Mouse (Mus musculus) MEL (cell line): Measurements from ENCODE around the gene Gucy1b1. TPM values are rescaled to one million over a fixed set of nuclear protein-coding genes. Genes with fewer than 3 reads are reported as not detected.

ENCODE experiments used
- DNase-seq: peaks from one replicate; pipeline ENCODE4 v3.0.0; 2011; ENCODE audit warnings: low read depth, low spot score
- H3K27ac ChIP-seq: 2 replicates; pipeline ENCODE4 v1.5.1; 2012; ENCODE audit warnings: low read depth, mild to moderate bottlenecking, control low read depth, low read length, moderate library complexity; ENCODE audit not compliant: control insufficient read depth
- H3K27me3 ChIP-seq, 2 experiments: fragments of 150-350 bp in 1 of 2; sonication (generic) in 1 of 2; 2 replicates each; pipeline ENCODE4 v1.6.1; 2012; ENCODE audit warnings: low read length in 2 of 2, mild to moderate bottlenecking in 2 of 2, improper control_type of control experiment in 1 of 2, moderate library complexity in 1 of 2; ENCODE audit not compliant: insufficient read depth in 2 of 2, control insufficient read depth in 1 of 2
- H3K36me3 ChIP-seq, 2 experiments: 2 replicates each; pipeline ENCODE4 v1.6.1; 2012 to 2014; ENCODE audit warnings: low read length in 2 of 2, improper control_type of control experiment in 1 of 2, inconsistent platforms in 1 of 2, mild to moderate bottlenecking in 1 of 2; ENCODE audit not compliant: insufficient read depth in 2 of 2, control insufficient read depth in 1 of 2
- H3K4me1 ChIP-seq, 2 experiments: fragments of 150-350 bp in 1 of 2; sonication (generic) in 1 of 2; 2 replicates each; pipeline ENCODE4 v1.6.1; 2012; ENCODE audit warnings: low read length in 2 of 2, improper control_type of control experiment in 1 of 2, mild to moderate bottlenecking in 1 of 2; ENCODE audit not compliant: insufficient read depth in 2 of 2, control insufficient read depth in 1 of 2
- H3K4me3 ChIP-seq, 2 experiments: fragments of 150-350 bp in 1 of 2; sonication (generic) in 1 of 2; 2 replicates each; pipeline ENCODE4 v1.5.1; 2012; ENCODE audit warnings: low read depth in 2 of 2, low read length in 2 of 2, mild to moderate bottlenecking in 2 of 2, moderate library complexity in 2 of 2, control low read depth in 1 of 2, improper control_type of control experiment in 1 of 2; ENCODE audit not compliant: control insufficient read depth in 1 of 2, insufficient read depth in 1 of 2
- H3K79me2 ChIP-seq: 2 replicates; pipeline ENCODE4 v1.6.1; 2012; ENCODE audit warnings: mild to moderate bottlenecking, low read length, moderate library complexity; ENCODE audit not compliant: control insufficient read depth, poor library complexity, insufficient read depth
- H3K9ac ChIP-seq: 2 replicates; pipeline ENCODE4 v1.6.1; 2012; ENCODE audit warnings: low read depth, mild to moderate bottlenecking, control low read depth, low read length, moderate library complexity; ENCODE audit not compliant: control insufficient read depth, poor library complexity, severe bottlenecking
- H3K9me3 ChIP-seq: fragments of 150-350 bp; sonication (generic); replicated peaks from 2 replicates; pipeline ENCODE4 v1.6.1; 2012; ENCODE audit warnings: mild to moderate bottlenecking, low read length, improper control_type of control experiment, moderate library complexity; ENCODE audit not compliant: insufficient read depth
- BHLHE40 ChIP-seq: IDR thresholded peaks from 2 replicates; pipeline ENCODE4 v1.6.1; 2012; ENCODE audit warnings: low read depth, mild to moderate bottlenecking, inconsistent platforms, low read length, improper control_type of control experiment, borderline replicate concordance
- CHD1 ChIP-seq: IDR thresholded peaks from 2 replicates; pipeline ENCODE4 v1.6.1; 2012; ENCODE audit warnings: low read depth, mild to moderate bottlenecking, inconsistent platforms, low read length, improper control_type of control experiment
- ELF1 ChIP-seq: IDR thresholded peaks from 2 replicates; pipeline ENCODE4 v1.6.1; 2014; ENCODE audit warnings: low read depth, mild to moderate bottlenecking, inconsistent platforms, low read length, improper control_type of control experiment, moderate library complexity
- GABPA ChIP-seq: IDR thresholded peaks from 2 replicates; pipeline ENCODE4 v1.6.1; 2012; ENCODE audit warnings: low read depth, mild to moderate bottlenecking, inconsistent platforms, low read length, improper control_type of control experiment, moderate library complexity
- KAT2A ChIP-seq: conservative IDR thresholded peaks from 2 replicates; pipeline ENCODE4 v1.6.1; 2012; ENCODE audit warnings: low read depth, low read length, improper control_type of control experiment, inconsistent platforms
- MAFK ChIP-seq: IDR thresholded peaks from 2 replicates; pipeline ENCODE4 v1.6.1; 2011; ENCODE audit warnings: low read depth, mild to moderate bottlenecking, low read length, improper control_type of control experiment, borderline replicate concordance
- MAX ChIP-seq: IDR thresholded peaks from 2 replicates; pipeline ENCODE4 v1.6.1; 2011; ENCODE audit warnings: low read length, improper control_type of control experiment
- MYB ChIP-seq: IDR thresholded peaks from 2 replicates; pipeline ENCODE4 v1.6.1; 2011; ENCODE audit warnings: mild to moderate bottlenecking, low read depth, low read length, improper control_type of control experiment
- MYC ChIP-seq: IDR thresholded peaks from 2 replicates; pipeline ENCODE4 v1.6.1; 2011; ENCODE audit warnings: low read depth, mild to moderate bottlenecking, low read length, improper control_type of control experiment, moderate library complexity
- RCOR1 ChIP-seq: IDR thresholded peaks from 2 replicates; pipeline ENCODE4 v1.6.1; 2012; ENCODE audit warnings: low read depth, mild to moderate bottlenecking, inconsistent platforms, low read length, improper control_type of control experiment
- SIN3A ChIP-seq: IDR thresholded peaks from 2 replicates; pipeline ENCODE4 v1.6.1; 2012; ENCODE audit warnings: low read length, improper control_type of control experiment, inconsistent platforms
- USF1 ChIP-seq: IDR thresholded peaks from 2 replicates; pipeline ENCODE4 v1.6.1; 2014; ENCODE audit warnings: low read depth, mild to moderate bottlenecking, inconsistent platforms, low read length, improper control_type of control experiment, moderate library complexity
- ZC3H11A ChIP-seq: IDR thresholded peaks from 2 replicates; pipeline ENCODE4 v1.6.1; 2012; ENCODE audit warnings: low read depth, mild to moderate bottlenecking, inconsistent platforms, low read length, improper control_type of control experiment
- ZKSCAN1 ChIP-seq: IDR thresholded peaks from 2 replicates; pipeline ENCODE4 v1.6.1; 2012; ENCODE audit warnings: low read depth, mild to moderate bottlenecking, inconsistent platforms, low read length, improper control_type of control experiment, moderate library complexity
- ZMIZ1 ChIP-seq: IDR thresholded peaks from 2 replicates; pipeline ENCODE4 v1.6.1; 2012; ENCODE audit warnings: low read depth, mild to moderate bottlenecking, inconsistent platforms, low read length, improper control_type of control experiment, moderate library complexity
- ZNF384 ChIP-seq: IDR thresholded peaks from 2 replicates; pipeline ENCODE4 v1.6.1; 2012; ENCODE audit warnings: low read depth, mild to moderate bottlenecking, inconsistent platforms, low read length, improper control_type of control experiment
- polyA plus RNA-seq, 2 experiments: library from polyadenylated mRNA; stranded (reverse) in 1 of 2; unstranded in 1 of 2; fragments of >175 nt in 1 of 2; fragments of >200 nt in 1 of 2; gene quantifications; 2 replicates each; pipeline versions ENCODE4 v1.2.1 to v1.2.4; 2012; ENCODE audit warnings: low replicate concordance in 2 of 2, low read depth in 1 of 2; ENCODE audit not compliant: insufficient read length in 2 of 2, insufficient read depth in 1 of 2, missing spikeins in 1 of 2
- total RNA-seq: library from RNA; depleted of rRNA; stranded (reverse); fragments of 300-350 nt; gene quantifications from 2 replicates; pipeline ENCODE4 v1.2.3, GENCODE M21; 2012; rRNA removed

Gucy1b1 gene
- not detected in 2 replicates for total RNA-seq
- polyA plus RNA-seq = not detected

- H3K9ac ChIP-seq = no peak within 1 kb of the TSS
- H3K79me2 ChIP-seq = no peaks in the 10 kb centered on the region
- TF ChIP-seq MAX = no peak
- no peak for TF ChIP-seq MAFK
- no peak for TF ChIP-seq SIN3A
- TF ChIP-seq CHD1 = no peak
- no peak for TF ChIP-seq ZNF384
- no peak for DNase-seq
- no peaks in the 10 kb centered on the region for H3K27me3 ChIP-seq
- no peaks in the 10 kb centered on the region for H3K4me1 ChIP-seq
- H3K36me3 ChIP-seq = no peaks in the 10 kb centered on the region
- H3K9me3 ChIP-seq = no peaks in the 10 kb centered on the region
- H3K4me3 ChIP-seq = no peak within 1 kb of the TSS
- H3K27ac ChIP-seq = no peak within 1 kb of the TSS
Observed at GRCm38 (mm10) chr3:82074201-82074851, at the start of gene Gucy1b1. TSS of gene Gucy1b1 (minus strand) at chr3:82074689.

DNA sequence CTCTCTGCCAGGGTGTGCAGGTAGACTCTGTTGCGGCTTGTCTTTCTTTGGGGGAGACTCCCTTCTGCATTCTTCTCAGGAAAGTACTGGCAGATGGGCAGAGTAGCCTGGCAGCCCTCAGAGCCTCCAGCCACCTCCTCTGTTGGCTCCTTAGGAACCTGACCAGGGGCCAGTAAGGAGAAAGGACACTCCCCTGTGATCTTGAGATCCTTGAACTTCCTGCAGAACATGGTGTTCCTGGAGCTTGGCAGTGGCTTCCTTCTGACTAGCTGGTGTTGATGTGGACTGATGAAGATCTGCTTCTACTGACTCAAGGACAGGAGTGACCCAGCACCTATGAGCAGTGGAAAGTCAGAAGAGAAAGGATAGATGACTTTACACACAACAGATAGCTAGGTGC is 44.4 kb upstream of the Gucy1b1 start:
- no peak overlapping the region for H3K27ac ChIP-seq
- no peaks in the 10 kb centered on the region for H3K27me3 ChIP-seq
- TF ChIP-seq ZNF384 = no peak
- no peak for TF ChIP-seq USF1
- TF ChIP-seq GABPA = no peak
- no peak for TF ChIP-seq MYC
- TF ChIP-seq ELF1 = no peak
- no peak for TF ChIP-seq KAT2A
- no peak for TF ChIP-seq RCOR1
- TF ChIP-seq ZC3H11A = no peak
- no peak for TF ChIP-seq MYB
- TF ChIP-seq BHLHE40 = no peak
- no peak for TF ChIP-seq ZKSCAN1
- TF ChIP-seq SIN3A = no peak
- TF ChIP-seq ZMIZ1 = no peak
- no peaks in the 10 kb centered on the region for H3K36me3 ChIP-seq
- H3K4me1 ChIP-seq = no peaks in the 10 kb centered on the region
- H3K4me3 ChIP-seq = no peak overlapping the region
- H3K9ac ChIP-seq = no peak overlapping the region
- H3K79me2 ChIP-seq = no peaks in the 10 kb centered on the region
- DNase-seq = no peak
- H3K9me3 ChIP-seq = no peaks in the 10 kb centered on the region
